Mouse (Mus musculus) C2C12 (cell line): ENCODE results near the gene Eif3c. TPM values are rescaled to one million over a fixed set of nuclear protein-coding genes. Genes with fewer than 3 reads are reported as not detected.

ENCODE experiments used
- H3K27me3 ChIP-seq: one replicate; pipeline ENCODE4 v1.6.1; 2011; ENCODE audit not compliant: control insufficient read depth, insufficient read depth, insufficient read length
- H3K36me3 ChIP-seq: one replicate; pipeline ENCODE4 v1.6.1; 2011; ENCODE audit not compliant: control insufficient read depth, insufficient read depth
- H3K4me3 ChIP-seq: one replicate; pipeline ENCODE4 v1.5.1; 2011; ENCODE audit warnings: mild to moderate bottlenecking, control low read depth; ENCODE audit not compliant: poor library complexity, insufficient read depth, severe bottlenecking
- H3K79me2 ChIP-seq: one replicate; pipeline ENCODE4 v1.6.1; 2011; ENCODE audit not compliant: control insufficient read depth, insufficient read depth
- H3K79me3 ChIP-seq: one replicate; pipeline ENCODE4 v1.6.1; 2011; ENCODE audit warnings: low read depth, control low read depth
- H3ac ChIP-seq: one replicate; pipeline ENCODE3; 2011; ENCODE audit warnings: low read depth; ENCODE audit not compliant: control insufficient read depth, insufficient read length
- CEBPB ChIP-seq: IDR thresholded peaks from one replicate; pipeline ENCODE4 v1.6.1; 2011; ENCODE audit warnings: low read depth, mild to moderate bottlenecking, control low read depth, moderate library complexity
- CTCF ChIP-seq: IDR thresholded peaks from one replicate; pipeline ENCODE4 v1.5.1; 2011; ENCODE audit not compliant: control insufficient read depth, insufficient read depth, insufficient read length
- FOSL1 ChIP-seq: IDR thresholded peaks from one replicate; pipeline ENCODE4 v1.8.0; 2011; ENCODE audit warnings: mild to moderate bottlenecking, low read length; ENCODE audit not compliant: poor library complexity, insufficient read depth, severe bottlenecking
- MAX ChIP-seq: IDR thresholded peaks from one replicate; pipeline ENCODE4 v1.6.1; 2011; ENCODE audit warnings: mild to moderate bottlenecking, control low read depth
- MYOD1 ChIP-seq: IDR thresholded peaks from one replicate; pipeline ENCODE4 v1.6.1; 2011; ENCODE audit warnings: low read depth; ENCODE audit not compliant: control insufficient read depth, insufficient read length
- MYOG ChIP-seq: IDR thresholded peaks from one replicate; pipeline ENCODE4 v1.6.1; 2011; ENCODE audit not compliant: control insufficient read depth, insufficient read length; ENCODE audit errors: extremely low read depth
- USF1 ChIP-seq: IDR thresholded peaks from one replicate; pipeline ENCODE4 v1.6.1; 2011; ENCODE audit warnings: low read depth, mild to moderate bottlenecking, control low read depth, moderate library complexity
- polyA plus RNA-seq: library from polyadenylated mRNA; unstranded; fragments of >200 nt; fragmentation: generic; extraction: Trizol; gene quantifications from one replicate; pipeline ENCODE4 v1.2.1, GENCODE M21; 2012; ENCODE audit warnings: missing spikeins

The Eif3c gene
- polyA plus RNA-seq, 1 experiment, result 228 TPM

DNA sequence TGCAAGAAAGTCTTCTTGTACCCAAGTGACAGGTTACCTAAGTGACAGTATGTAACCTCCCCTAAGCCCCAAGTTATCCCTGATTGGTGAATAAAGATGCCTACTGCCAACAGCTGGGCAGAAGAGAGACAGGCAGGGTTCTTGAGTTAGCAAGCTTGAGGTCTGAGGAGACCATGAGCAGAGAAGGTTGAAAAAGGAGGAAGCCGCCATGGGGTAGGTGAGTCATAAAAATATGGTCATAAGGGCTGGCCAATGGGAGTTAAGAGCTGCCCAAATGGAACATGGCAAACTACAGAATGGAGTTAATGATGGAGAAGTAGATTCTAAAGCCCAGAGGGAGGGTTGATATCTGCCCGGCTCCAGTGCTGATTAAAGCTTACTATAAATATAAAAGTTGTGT lies 20.6 kb downstream of the Eif3c start:
- H3K4me3 ChIP-seq, result no peak overlapping the region
- no peaks in the 10 kb centered on the region for H3K79me3 ChIP-seq
- H3K79me2 ChIP-seq, result no peaks in the 10 kb centered on the region
- TF ChIP-seq MYOG (no peak), FOSL1 (no peak), MAX (no peak), CTCF (no peak), USF1 (no peak), CEBPB (no peak), MYOD1 (no peak)
- H3K27me3 ChIP-seq, result no peaks in the 10 kb centered on the region
- H3ac ChIP-seq, result no peak overlapping the region
- H3K36me3 ChIP-seq, result peaks cover 54% of the 10 kb centered on the region

GRCm38 (mm10) chr7:126541661-126542060 lies 24.6 kb downstream of the Eif3c start:
- TF ChIP-seq MAX, result no peak
- TF ChIP-seq MYOG, result no peak
- TF ChIP-seq CEBPB, result no peak
- TF ChIP-seq MYOD1, result no peak
- no peak for TF ChIP-seq CTCF
- no peak for TF ChIP-seq FOSL1
- no peak for TF ChIP-seq USF1
- no peak overlapping the region for H3K4me3 ChIP-seq
- no peaks in the 10 kb centered on the region for H3K79me3 ChIP-seq
- H3K27me3 ChIP-seq, result no peaks in the 10 kb centered on the region
- peaks cover 24% of the 10 kb centered on the region for H3K36me3 ChIP-seq
- no peaks in the 10 kb centered on the region for H3K79me2 ChIP-seq
- no peak overlapping the region for H3ac ChIP-seq

GRCm38 (mm10) chr7:126537820-126538585 lies 28.2 kb downstream of the Eif3c start:
- Histone ChIP-seq H3K4me3 (no peak overlapping the region), H3K79me2 (no peaks in the 10 kb centered on the region), H3K36me3 (no peaks in the 10 kb centered on the region), H3K79me3 (no peaks in the 10 kb centered on the region), H3ac (no peak overlapping the region), H3K27me3 (peaks cover 9% of the 10 kb centered on the region)
- no peak for TF ChIP-seq CEBPB
- no peak for TF ChIP-seq FOSL1
- TF ChIP-seq MYOD1, result no peak
- TF ChIP-seq MYOG, result no peak
- TF ChIP-seq CTCF, result no peak
- no peak for TF ChIP-seq USF1
- TF ChIP-seq MAX, result no peak

DNA sequence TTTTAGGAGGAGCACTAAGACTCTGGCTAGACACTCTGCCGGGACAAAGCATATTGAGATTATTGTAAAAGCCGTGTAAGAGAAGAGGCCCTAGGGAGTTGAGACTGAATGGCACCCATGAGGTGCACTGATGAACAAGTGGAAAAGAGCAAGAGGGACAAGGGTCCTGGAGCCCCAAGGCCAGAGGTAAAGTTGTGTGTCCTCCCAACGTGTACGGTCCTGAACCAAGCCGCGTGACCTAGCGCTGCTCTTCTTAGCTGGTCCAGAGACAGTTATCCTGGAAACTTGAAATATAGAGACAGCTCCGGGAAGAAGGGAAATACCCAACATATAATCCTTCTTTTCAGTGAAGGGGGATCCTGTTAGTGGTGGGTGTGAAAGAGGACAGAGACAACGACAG lies 29.7 kb downstream of the Eif3c start:
- Histone ChIP-seq H3K4me3 (no peak overlapping the region), H3K79me2 (no peaks in the 10 kb centered on the region), H3K27me3 (peaks cover 9% of the 10 kb centered on the region), H3ac (no peak overlapping the region), H3K79me3 (no peaks in the 10 kb centered on the region), H3K36me3 (no peaks in the 10 kb centered on the region)
- TF ChIP-seq MYOD1 (no peak), CEBPB (no peak), USF1 (no peak), MAX (no peak), MYOG (no peak), CTCF (no peak), FOSL1 (no peak)

DNA sequence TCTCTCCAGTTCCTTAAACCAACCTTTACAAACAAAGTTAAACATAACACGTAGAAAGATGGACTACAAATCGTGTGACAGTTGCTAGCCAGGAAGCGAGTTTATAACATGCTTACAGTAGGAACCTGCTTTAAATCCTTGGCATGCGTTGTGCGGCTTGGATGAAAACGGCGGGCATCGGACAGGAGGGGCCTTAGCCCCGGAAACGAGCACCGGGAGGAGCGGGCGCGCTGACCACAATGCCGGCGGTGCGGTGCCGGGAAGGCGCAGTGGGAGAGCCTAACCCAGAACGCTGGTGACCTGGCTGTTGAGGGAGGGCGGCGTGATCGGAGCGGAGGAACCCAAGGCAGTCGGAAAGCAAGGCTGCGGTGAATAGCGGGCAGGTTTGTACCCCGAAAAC lies 30.4 kb downstream of the Eif3c start:
- TF ChIP-seq MYOD1 (no peak), CTCF (no peak), CEBPB (no peak), FOSL1 (no peak), USF1 (no peak), MYOG (no peak), MAX (no peak)
- Histone ChIP-seq H3K4me3 (no peak overlapping the region), H3K36me3 (no peaks in the 10 kb centered on the region), H3ac (no peak overlapping the region), H3K27me3 (peaks cover 9% of the 10 kb centered on the region), H3K79me3 (no peaks in the 10 kb centered on the region), H3K79me2 (no peaks in the 10 kb centered on the region)

DNA sequence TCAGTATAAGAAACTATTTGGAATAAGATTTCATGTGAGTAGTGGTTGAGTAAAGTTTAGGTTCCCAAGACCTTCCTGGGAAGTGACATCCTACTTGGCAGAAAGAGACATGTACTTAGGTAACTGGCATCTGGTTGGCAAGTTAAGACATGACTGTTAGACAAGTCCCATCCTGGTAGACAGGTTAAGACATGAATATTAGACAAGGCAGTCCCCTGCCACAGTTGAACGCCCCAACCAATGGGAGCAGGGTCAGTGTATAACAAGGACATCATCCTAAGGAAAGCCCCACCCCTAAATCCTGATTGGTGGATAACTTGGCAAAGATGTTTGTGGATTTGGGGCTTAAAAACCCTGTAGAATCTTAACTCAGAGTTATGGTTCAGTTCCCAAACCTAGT lies 32.8 kb downstream of the Eif3c start:
- Histone ChIP-seq H3K4me3 (no peak overlapping the region), H3K79me2 (no peaks in the 10 kb centered on the region), H3ac (no peak overlapping the region), H3K79me3 (no peaks in the 10 kb centered on the region), H3K27me3 (peaks cover 9% of the 10 kb centered on the region), H3K36me3 (no peaks in the 10 kb centered on the region)
- TF ChIP-seq MYOD1 (no peak), FOSL1 (no peak), MYOG (no peak), MAX (no peak), CEBPB (no peak), USF1 (no peak), CTCF (no peak)
